Mouse (Mus musculus) urinary bladder, postnatal 36 days (tissue): ENCODE measurements at regions not wholly inside any gene's neighbourhood (a gene's known extent, or its start where the extent isn't known, plus 50 kb on each side); places are given as distances from the start of the nearest gene placed in this dataset.

Experiments
- DNase-seq, 2 experiments: peaks; one replicate each; pipeline ENCODE4 v3.0.0; 2022; ENCODE audit warnings: low spot score in 2 of 2, mixed read lengths in 1 of 2

- DNase-seq: no peak
Measured at GRCm38 (mm10) chr12:31130434-31130833, 56.8 kb downstream of the Fam110c start.

GRCm38 (mm10) chr12:31134465-31134992 is 60.9 kb downstream of the Fam110c start:
- DNase-seq: no peak

- DNase-seq: no peak
Measured at GRCm38 (mm10) chr12:31136364-31136763, 62.7 kb downstream of the Fam110c start.

- DNase-seq: no peak
Measured at GRCm38 (mm10) chr12:31136911-31137310, 63.2 kb downstream of the Fam110c start.

- no peak for DNase-seq
Measured at GRCm38 (mm10) chr12:31137431-31137830, 63.8 kb downstream of the Fam110c start.

- DNase-seq: no peak
Measured at GRCm38 (mm10) chr12:31139853-31140252, 66.2 kb downstream of the Fam110c start.

GRCm38 (mm10) chr12:31143266-31143665 is 69.6 kb downstream of the Fam110c start:
- no peak for DNase-seq

- DNase-seq: peak in 1 of 2 experiments; percentile 21
Measured at GRCm38 (mm10) chr12:31145032-31145781, 71.5 kb downstream of the Fam110c start.

GRCm38 (mm10) chr12:31148417-31149356 is 75.0 kb downstream of the Fam110c start:
- DNase-seq: peak in 1 of 2 experiments; percentile 20

GRCm38 (mm10) chr12:31153720-31154119 is 80.1 kb downstream of the Fam110c start:
- no peak for DNase-seq

GRCm38 (mm10) chr12:31154608-31155011 is 80.9 kb downstream of the Fam110c start:
- DNase-seq: no peak

- DNase-seq: no peak
Measured at GRCm38 (mm10) chr12:31156154-31156720, 82.6 kb downstream of the Fam110c start.

GRCm38 (mm10) chr12:31157453-31157852 is 83.1 kb upstream of the Gm6993 start:
- no peak for DNase-seq

GRCm38 (mm10) chr12:31157890-31158289 is 82.7 kb upstream of the Gm6993 start:
- no peak for DNase-seq

- no peak for DNase-seq
Measured at GRCm38 (mm10) chr12:31158885-31159284, 81.7 kb upstream of the Gm6993 start.

GRCm38 (mm10) chr12:31159378-31159777 is 81.2 kb upstream of the Gm6993 start:
- no peak for DNase-seq

GRCm38 (mm10) chr12:31168221-31168890 is 72.2 kb upstream of the Gm6993 start:
- DNase-seq: peak in 1 of 2 experiments; percentile 20

- no peak for DNase-seq
Measured at GRCm38 (mm10) chr12:31170111-31170510, 70.5 kb upstream of the Gm6993 start.

GRCm38 (mm10) chr12:31170546-31171160 is 69.9 kb upstream of the Gm6993 start:
- DNase-seq: peak; percentile 20 to 69

- no peak for DNase-seq
Measured at GRCm38 (mm10) chr12:31171992-31172391, 68.6 kb upstream of the Gm6993 start.
